Mouse (Mus musculus): ENCODE results near the gene Tmc8.
A peak's percentile ranks its signal among the peaks of the same experiment; 100 is the strongest.
"Not testable (repeated sequence)": the region's sequence is repeated elsewhere in the genome, so short reads cannot be mapped to it uniquely, and the experiment has no call there.

Tmc8 gene

DNA sequence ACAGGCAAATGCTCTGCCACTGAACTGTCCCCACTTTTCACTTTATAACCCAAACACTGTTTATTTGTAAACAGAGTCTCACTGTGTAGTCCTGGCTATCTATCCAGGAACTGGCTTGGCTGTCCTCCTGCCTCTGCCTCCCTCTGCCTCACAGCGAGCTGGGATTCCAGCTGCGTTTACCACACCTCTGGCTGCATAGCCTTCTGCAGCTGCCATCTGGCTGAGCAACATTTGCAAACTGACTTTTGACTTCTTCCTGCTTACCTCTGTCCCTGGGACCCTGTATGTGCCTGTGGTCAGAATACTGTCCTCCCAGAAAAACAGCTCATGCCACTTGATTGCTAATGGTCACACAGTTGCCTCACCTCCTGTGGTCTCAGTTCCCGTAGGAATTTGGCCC lies 45.5 kb downstream of the Tmc8 start:
- DNase-seq, result no peak

DNA sequence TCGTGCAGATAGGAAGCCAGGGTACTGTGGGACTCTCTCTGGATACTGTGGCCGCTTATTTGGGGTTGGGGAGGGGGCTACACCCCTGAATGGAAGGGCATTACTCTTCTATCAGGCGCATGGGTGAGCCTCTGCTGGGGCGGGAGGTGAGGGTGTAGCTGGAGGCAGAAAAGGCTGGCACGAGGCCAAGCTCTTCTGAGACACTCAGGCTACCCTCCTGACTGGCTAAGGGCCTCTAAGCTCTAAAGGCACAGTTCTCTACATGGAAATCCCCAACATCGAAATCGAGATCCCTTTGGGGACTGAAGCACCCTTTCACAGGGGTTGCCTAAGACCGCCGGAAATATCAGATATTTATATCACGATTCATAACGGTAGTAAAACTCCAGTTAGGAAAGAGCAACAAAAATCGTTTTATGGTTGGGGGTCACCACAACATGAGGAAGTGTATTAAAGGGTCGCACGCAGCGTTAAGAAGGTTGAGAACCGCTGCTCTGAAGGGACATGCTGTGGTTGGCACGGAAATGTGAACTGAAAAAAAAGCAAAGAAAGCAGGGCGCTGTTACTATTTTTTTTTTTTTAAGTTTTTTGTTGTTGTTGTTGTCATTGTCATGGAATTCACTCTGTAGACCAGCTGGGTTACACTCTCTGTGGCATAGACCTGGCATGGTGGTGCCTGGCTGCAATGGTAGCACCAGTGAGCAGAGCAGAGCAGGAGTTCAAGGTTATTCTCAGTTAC lies 46.4 kb downstream of the Tmc8 start:
- DNase-seq, result peak in 1 of 2 experiments; percentile 49

DNA sequence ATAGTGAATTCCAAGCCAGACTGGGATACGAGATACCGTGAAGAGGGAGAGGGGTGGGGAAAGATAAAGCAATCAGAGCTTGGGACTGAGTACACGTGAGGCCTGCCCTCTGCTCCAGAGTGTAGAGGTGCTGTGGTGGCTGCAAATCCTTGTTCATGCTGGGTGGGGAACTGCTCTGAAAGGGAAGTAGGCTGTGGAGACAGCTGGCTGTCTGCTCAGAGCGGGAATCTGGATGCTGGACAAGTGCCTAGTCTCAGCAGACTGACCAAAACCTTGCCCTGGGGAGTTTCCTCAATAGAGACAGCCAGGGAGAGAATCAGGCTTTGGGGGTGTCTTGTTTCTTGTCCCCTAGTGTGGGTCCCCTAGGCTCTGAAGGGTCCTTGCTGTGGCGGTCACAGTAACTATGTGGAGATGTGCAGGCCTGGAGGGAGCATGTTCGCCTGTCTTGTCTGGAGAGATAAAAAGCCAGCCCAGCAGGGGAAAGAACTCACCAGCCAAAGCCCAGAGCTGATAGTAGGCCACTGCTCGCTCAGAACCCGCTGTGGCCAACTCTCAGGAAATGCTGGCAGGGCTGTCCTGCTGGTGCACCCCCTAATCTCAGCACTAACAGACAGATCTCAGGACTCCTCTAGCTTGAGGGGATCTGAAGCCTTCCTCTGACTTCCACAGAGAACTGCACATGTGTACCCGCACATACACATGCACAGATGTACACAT lies 47.2 kb downstream of the Tmc8 start:
- DNase-seq, result peak; percentile 43 to 44

DNA sequence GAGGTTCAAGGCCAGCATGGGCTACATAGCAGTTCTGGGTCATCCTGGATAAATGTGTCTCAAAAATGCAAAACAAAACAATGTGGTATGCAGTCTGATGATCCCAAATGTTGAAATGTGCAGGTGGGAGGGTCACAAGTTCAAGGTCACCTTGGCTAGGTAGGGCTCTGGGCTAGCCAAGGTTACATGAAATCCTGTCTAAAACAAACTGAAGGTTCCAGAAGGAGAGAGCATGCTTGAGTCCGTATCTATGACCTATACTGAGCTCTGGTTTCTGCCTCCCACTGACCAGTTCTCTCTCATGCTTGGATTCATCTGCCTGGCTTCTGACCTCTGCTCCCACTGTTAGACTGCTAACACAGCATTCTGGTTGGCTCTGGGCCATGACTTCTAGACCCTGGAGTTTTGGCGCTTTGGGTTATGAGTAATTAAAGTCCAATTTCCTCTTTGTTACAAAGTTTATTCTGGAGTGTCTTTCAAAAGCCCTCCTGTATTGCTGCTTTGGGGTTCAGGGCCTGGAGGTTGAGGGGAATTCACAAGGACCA lies 47.9 kb downstream of the Tmc8 start:
- no peak for DNase-seq

DNA sequence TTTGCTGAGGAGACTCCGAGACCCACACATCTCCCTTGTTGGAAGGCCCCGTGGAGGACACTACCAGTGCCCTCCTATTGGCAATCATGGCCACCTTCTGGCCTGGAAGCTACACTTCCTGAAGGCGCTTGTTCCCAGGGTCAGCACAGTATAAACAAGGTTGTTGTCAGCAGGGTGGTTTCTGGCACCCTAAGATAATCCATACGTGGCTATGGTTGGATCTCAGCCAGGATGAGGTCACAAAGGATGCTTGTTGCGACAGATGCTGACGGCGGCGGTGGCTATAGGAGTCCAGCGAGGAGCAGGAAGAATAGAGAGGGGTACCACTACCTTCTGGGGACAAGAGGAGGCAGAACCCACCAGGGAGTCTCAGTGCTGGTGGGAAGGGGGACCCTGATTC lies 48.5 kb downstream of the Tmc8 start:
- no peak for DNase-seq

DNA sequence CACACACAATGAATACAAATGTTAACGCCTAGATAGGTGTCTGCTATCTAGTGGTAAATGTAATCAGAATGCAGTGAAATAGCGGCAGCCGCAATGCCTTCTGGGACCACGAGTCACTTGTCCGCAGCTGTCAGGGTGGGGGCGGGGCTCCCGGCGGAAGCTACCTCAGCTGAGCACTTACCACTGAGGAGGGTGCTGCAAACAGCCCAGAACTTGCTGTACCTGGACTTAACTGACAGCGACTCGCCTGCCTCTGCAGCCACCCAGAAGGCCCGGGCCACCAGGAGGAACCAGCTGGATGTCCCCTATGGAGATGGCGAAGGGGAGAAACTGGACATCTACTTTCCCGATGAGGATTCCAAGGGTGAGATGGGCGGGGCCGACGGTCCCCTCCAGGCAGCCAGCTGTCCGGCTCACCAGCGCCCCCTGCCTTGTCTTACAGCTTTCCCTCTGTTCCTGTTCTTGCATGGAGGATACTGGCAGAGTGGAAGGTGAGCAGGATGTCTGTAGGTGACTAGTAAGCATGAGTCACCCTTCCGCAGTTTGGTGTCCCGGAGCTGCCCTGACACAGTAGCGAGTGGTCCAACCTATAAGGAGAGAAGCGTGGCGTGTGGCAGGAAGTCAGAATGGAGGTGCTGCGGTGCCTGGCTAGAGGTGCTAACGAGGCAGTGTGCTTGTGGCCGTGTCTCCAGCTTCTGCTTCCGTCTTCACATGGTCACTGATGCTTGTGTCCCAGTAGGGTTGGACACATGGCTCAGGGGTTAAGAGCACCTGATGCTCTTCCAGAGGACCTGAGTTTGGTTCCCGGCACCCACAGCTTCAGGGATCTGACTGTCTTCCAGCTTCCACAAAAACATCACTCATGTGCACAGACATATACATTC lies 50.5 kb downstream of the Tmc8 start:
- DNase-seq, result peak; percentile 47 to 74

DNA sequence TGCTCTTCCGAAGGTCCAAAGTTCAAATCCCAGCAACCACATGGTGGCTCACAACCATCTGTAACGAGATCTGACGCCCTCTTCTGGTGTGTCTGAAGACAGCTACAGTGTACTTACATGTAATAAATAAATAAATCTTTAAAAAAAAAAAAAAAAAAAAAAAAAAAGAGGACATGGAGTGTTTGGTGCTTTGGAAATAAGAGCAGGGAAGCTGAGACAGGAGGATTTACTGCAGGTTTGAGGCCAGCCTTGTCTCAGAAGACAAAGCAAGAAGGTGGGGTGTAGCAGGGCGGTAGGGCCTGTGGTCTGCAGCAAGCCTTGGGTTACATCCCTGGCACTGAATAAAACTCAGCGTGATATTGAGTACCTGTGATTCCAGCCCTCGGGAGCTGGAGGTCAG lies 51.6 kb downstream of the Tmc8 start:
- DNase-seq, result not testable (repeated sequence)

DNA sequence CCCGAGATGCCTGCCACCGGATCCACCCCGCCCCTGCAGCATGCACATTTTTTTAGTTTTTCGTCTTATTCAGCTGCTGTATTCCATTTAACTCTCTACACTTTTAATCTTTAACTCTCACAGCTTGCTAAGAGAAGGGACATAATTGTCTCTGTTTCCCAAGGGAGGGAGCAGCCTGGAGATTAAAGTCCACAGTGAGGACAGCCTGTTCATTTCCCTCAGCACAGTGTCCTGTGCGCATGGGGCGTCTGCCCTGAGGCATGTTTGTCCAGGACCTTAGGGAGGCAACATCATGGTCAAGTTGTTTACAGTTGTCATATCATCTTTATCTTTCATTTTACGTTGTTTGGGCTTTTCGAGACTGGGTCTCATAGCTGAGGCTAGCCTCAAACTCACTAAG lies 52.2 kb downstream of the Tmc8 start:
- DNase-seq, result no peak

DNA sequence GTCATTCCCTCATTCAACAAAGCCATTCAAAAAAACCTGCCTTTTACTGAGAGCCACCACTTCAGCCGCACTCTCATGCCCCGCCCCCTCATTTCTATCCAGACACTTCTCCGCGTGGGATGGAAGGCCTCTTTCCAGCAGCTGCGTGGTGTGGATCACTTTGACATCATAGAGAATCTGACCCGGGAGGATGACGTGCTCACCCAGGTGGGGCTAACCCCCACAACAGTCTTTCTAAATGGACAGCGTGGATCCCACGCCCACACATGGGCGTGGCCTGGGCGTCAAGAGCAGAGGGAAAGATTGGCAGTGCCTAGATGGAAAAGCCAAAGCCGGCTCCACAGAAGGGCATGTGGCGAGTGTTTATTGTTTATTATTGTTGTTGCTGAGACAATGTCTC lies 54.4 kb downstream of the Tmc8 start:
- peak in 1 of 2 experiments; percentile 29 for DNase-seq

DNA sequence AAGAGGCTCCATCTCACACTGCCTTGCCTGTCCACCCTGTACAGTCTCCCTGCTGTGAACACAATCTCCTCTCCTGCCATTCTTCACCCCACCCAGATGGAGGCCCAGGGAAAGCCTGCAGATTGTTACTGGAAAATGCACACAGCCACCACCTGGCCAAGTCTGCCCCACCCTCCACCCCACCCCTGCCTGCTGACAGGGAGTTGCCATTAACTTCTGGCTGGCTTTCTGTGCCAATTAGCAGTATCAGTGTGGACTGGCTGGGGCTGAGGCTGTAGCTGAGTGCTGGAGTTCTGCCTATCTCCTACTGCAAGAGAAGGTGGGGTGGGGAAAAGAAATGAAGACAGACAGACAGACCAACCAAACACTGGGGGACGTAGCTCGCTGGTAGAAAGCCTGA lies 56.7 kb downstream of the Tmc8 start:
- DNase-seq, result no peak

DNA sequence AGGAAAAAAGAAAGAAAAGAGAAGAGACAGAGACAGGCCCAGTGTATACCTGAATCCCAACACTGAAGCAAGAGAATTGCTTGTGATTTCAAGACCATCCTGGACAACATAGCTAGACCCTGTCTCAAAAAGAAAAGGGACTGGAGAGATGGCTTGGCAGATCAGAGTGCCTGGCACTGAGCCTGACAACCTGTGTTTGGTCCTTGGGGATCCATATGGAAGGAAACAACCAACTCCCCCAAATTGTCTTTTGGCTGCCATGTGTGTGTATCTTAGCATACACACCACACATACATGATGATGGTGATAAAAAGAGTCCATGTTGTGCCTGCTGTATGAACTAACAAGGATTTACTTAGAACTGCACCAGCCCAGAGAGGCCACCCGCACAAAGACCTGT lies 57.1 kb downstream of the Tmc8 start:
- peak in 1 of 2 experiments; percentile 38 for DNase-seq

DNA sequence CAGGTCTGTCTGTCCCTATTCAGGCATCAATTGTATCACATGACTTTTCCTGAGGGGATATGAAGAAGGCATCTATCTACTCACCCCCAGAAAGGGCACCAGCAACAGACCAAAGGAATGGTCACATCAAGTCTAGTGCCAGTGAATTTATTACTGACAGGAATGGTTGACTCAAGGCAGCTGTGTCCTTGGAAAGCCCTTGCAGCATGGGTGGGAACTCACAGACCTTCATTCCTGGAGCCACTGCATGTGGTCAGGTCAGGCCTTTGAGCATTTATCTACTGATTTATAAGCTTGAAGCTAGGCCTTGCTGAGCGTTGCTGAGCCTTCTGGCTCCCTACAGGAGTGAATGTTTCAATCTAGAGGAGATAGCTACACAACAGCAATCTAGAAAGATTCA lies 59.0 kb downstream of the Tmc8 start:
- no peak for DNase-seq
